ENCODE assay signal across 31 mouse cellular contexts in genomic region chr15:103534054-103534620, GRCm38 (mm10). TPM values are rescaled to one million over a fixed set of nuclear protein-coding genes. Genes with fewer than 3 reads are reported as not detected.
DNase-seq lines count a peak whose midpoint lies in the region; ATAC-seq and TF ChIP-seq lines count a peak whose summit lies in the region.
"Had no signal": no experiment of that assay in that cellular context is flagged by ENCODE, and none has a peak within 500 bp of the region (broad histone marks: within the 10 kb centered on the region; RNA-seq: fewer than 3 reads in every experiment).

No protein-coding gene starts in this region.

- no peak overlapping the region for H3K27ac ChIP-seq in heart, embryonic 10.5 days
- H3K27ac ChIP-seq in left cerebral cortex, adult 2 months, result peak overlapping the region; percentile 28
- H3K27ac ChIP-seq in ES-E14 (ENCODE audit: insufficient read depth, low read depth, low read length, poor library complexity, severe bottlenecking), result no peak overlapping the region
- H3K27ac ChIP-seq: embryonic facial prominence, embryonic 13.5 days; embryonic facial prominence, embryonic 15.5 days; forebrain, embryonic 12.5 days had no signal

- no peak overlapping the region for H3K9ac ChIP-seq in ES-E14 (ENCODE audit: insufficient read depth, low read depth, low read length, poor library complexity, severe bottlenecking)
- H3K9ac ChIP-seq: embryonic facial prominence, embryonic 13.5 days; embryonic facial prominence, embryonic 15.5 days; forebrain, embryonic 12.5 days had no signal

- in situ Hi-C loops in ES-E14 (cut with MboI; ENCODE audit: low sequenced_read_pairs in 2 of 2, unreplicated experiment in 2 of 2), result no loop called here

- peak; percentile 62 for DNase-seq in heart, embryonic 10.5 days (ENCODE audit: low spot score)
- DNase-seq in heart, adult 18-20 months, result no peak
- no peak for DNase-seq in left cerebral cortex, adult 2 months (ENCODE audit: extremely low spot score in 1 of 2, low spot score in 2 of 2)
- DNase-seq in left cerebral cortex, adult 11 months (ENCODE audit: low spot score), result no peak
- DNase-seq in ES-E14 (ENCODE audit: low read depth, low spot score) (no peak), adipocyte (ENCODE audit: low spot score) (no peak)
- DNase-seq: adrenal gland, adult 2 months; adrenal gland, postnatal 10 days; adrenal gland, postnatal 25 days; cerebellum, adult 11 months; cerebellum, adult 18-20 months; cerebellum, adult 8-10 months; cerebellum, adult 9-11 months; cerebellum, postnatal 14 days; cerebellum, postnatal 36 days; embryo, embryonic 11 days had no signal

- H3K36me3 ChIP-seq in heart, embryonic 10.5 days, result 0 out of 2 replicates have a peak, but pooled peaks cover 3% of the 10 kb centered on the region
- no peaks in the 10 kb centered on the region; the same call in 1 of the 2 replicates for H3K36me3 ChIP-seq in ES-E14 (ENCODE audit: control insufficient read depth, insufficient read depth, low read length, poor library complexity, severe bottlenecking)
- H3K36me3 ChIP-seq: embryonic facial prominence, embryonic 13.5 days; embryonic facial prominence, embryonic 15.5 days had no signal

- no peak overlapping the region for H3K4me3 ChIP-seq in heart, embryonic 10.5 days
- H3K4me3 ChIP-seq in left cerebral cortex, adult 2 months, result no peak overlapping the region
- no peak overlapping the region for H3K4me3 ChIP-seq in ES-E14 (ENCODE audit: insufficient read depth in 1 of 2, low read depth in 1 of 2, low read length in 2 of 2, poor library complexity in 1 of 2, severe bottlenecking in 1 of 2)
- H3K4me3 ChIP-seq: embryonic facial prominence, embryonic 13.5 days; embryonic facial prominence, embryonic 15.5 days; erythroblast, embryonic 14.5 days; forebrain, embryonic 10.5 days; forebrain, embryonic 12.5 days had no signal

- no peaks in the 10 kb centered on the region for H3K9me3 ChIP-seq in heart, embryonic 10.5 days
- no peaks in the 10 kb centered on the region for H3K9me3 ChIP-seq in ES-E14 (ENCODE audit: control insufficient read depth, insufficient read depth, low read depth, low read length)
- H3K9me3 ChIP-seq: embryonic facial prominence, embryonic 13.5 days; embryonic facial prominence, embryonic 15.5 days; forebrain, embryonic 10.5 days; forebrain, embryonic 12.5 days had no signal

- intact Hi-C loops in left cerebral cortex, adult 2 months (cut with DNase I), result no loop called here

- no peak for ATAC-seq in monocyte, adult 5-6 weeks (replicated peaks; ENCODE audit: insufficient number of reproducible peaks, low FRiP score, low TSS enrichment, poor library complexity, severe bottlenecking)
- ATAC-seq: activated CD4-positive, CD25-positive, alpha-beta regulatory T cell, adult 4 months; forebrain, embryonic 14.5 days; forebrain, embryonic 16.5 days; Patski had no signal

- no peak for TF ChIP-seq CTCF in left cerebral cortex, adult 2 months (IDR thresholded peaks at IDR 0.05)

- peaks cover 46% of the 10 kb centered on the region for H3K4me1 ChIP-seq in heart, embryonic 10.5 days
- peaks cover 0 to 19% of the 10 kb centered on the region in 2 experiments; a peak in 2 of 4 replicates for H3K4me1 ChIP-seq in ES-E14 (ENCODE audit: control insufficient read depth in 2 of 2, insufficient read depth in 2 of 2, low read length in 2 of 2, poor library complexity in 1 of 2)

- 68% methylated on average over 7 of the region's 7 CpGs for WGBS in heart, embryonic 10.5 days

- peaks cover 44% of the 10 kb centered on the region for H3K27me3 ChIP-seq in heart, embryonic 10.5 days (ENCODE audit: insufficient read depth, poor library complexity, severe bottlenecking)

TF ChIP-seq in ES-E14, 5 proteins besides CTCF, POLR2A, EP300 and RAD21:
- TF ChIP-seq MAFK (IDR thresholded peaks at IDR 0.05; ENCODE audit: insufficient read depth, low read depth, low read length) (peak; percentile 97), ZNF384 (IDR thresholded peaks at IDR 0.05; ENCODE audit: low read depth, low read length) (no peak), CHD2 (IDR thresholded peaks at IDR 0.05; ENCODE audit: low read depth, low read length) (no peak), ZC3H11A (IDR thresholded peaks at IDR 0.05; ENCODE audit: borderline replicate concordance, low read depth, low read length) (no peak), HCFC1 (IDR thresholded peaks at IDR 0.05; ENCODE audit: borderline replicate concordance, insufficient read depth, low read length) (no peak)

RNA-seq across cellular contexts. Expression of gene Ppp1r1a, which starts 3.7 kb away (rescaled TPM):
- 57.4 and 77.3 TPM in 2 replicates for polyA plus RNA-seq in heart, embryonic 10.5 days (2016; fragmentation: Nextera tagmentation; extraction: Ambion mirVana)
- 10 to 100 TPM in 1 of 2 experiments, 1 to 10 TPM in 1; 9.9 to 10.1 TPM for total RNA-seq in heart, adult 18-20 months (2021)
- 100 to 1,000 TPM; 140 to 150 TPM for total RNA-seq in left cerebral cortex, adult 2 months (2021)
- total RNA-seq in ES-E14 (2012; rRNA removed), result 11.2 and 14.1 TPM in 2 replicates
- not detected in 3 replicates for total RNA-seq in monocyte, adult 5-6 weeks (2017)
- total RNA-seq: common myeloid progenitor, adult 5-6 weeks had no signal
- polyA plus RNA-seq: erythroblast, embryonic 14.5 days had no signal

RNA-seq across cellular contexts. Expression of gene Glycam1, which starts 30.7 kb away (rescaled TPM):
- not detected in 2 replicates for polyA plus RNA-seq in heart, embryonic 10.5 days (2016; fragmentation: Nextera tagmentation; extraction: Ambion mirVana)
- 100 to 1,000 TPM in 1 of 2 experiments, not detected in 1; 120 TPM for total RNA-seq in heart, adult 18-20 months (2021)
- not detected for total RNA-seq in left cerebral cortex, adult 2 months (2021)
- total RNA-seq in ES-E14 (2012; rRNA removed), result not detected in 2 replicates
- not detected in 3 replicates for total RNA-seq in monocyte, adult 5-6 weeks (2017)
- total RNA-seq: adrenal gland, adult 2 months; adrenal gland, postnatal 25 days; adrenal gland, postnatal 4 days; common myeloid progenitor, adult 5-6 weeks had no signal
- polyA plus RNA-seq: activated CD4-positive, CD25-positive, alpha-beta regulatory T cell, adult 4 months; adrenal gland, adult 2 months; brain, embryonic 14.5 days; C2C12; embryonic facial prominence, embryonic 11.5 days; embryonic facial prominence, embryonic 13.5 days; embryonic facial prominence, embryonic 15.5 days; erythroblast, embryonic 14.5 days; forebrain, embryonic 10.5 days; forebrain, embryonic 12.5 days; forebrain, embryonic 14.5 days; forebrain, embryonic 16.5 days; Patski had no signal

RNA-seq across cellular contexts. Expression of gene Pde1b, which starts 31.3 kb away (rescaled TPM):
- polyA plus RNA-seq in heart, embryonic 10.5 days (2016; fragmentation: Nextera tagmentation; extraction: Ambion mirVana), result 3.8 and 4.4 TPM in 2 replicates
- total RNA-seq in heart, adult 18-20 months (2021), result 1 to 10 TPM in 1 of 2 experiments, under 1 TPM in 1; 0.87 to 1.6 TPM
- 100 to 1,000 TPM; 138 to 175 TPM for total RNA-seq in left cerebral cortex, adult 2 months (2021)
- total RNA-seq in ES-E14 (2012; rRNA removed), result 12.0 and 19.7 TPM in 2 replicates
- total RNA-seq in monocyte, adult 5-6 weeks (2017), result 28.6 to 54.5 TPM (median 38.7 TPM) in 3 replicates

Comparison
In these comparisons a context has a peak if more than half of its experiments do, and no peak if none do; other contexts are left out.
1. RNA of gene Ppp1r1a, which starts 3.7 kb away (total RNA-seq): 140 to 150 TPM in left cerebral cortex, adult 2 months, 11.2 to 14.1 TPM in ES-E14 and 9.9 to 10.1 TPM in heart, adult 18-20 months; not detected in monocyte, adult 5-6 weeks; every median in the first group is over 10 times any median in the second.